Mouse (Mus musculus) midbrain, embryonic 14.5 days (tissue): Measurements from ENCODE around the gene Crybb2. TPM values are rescaled to one million over a fixed set of nuclear protein-coding genes. Genes with fewer than 3 reads are reported as not detected.

Source experiments
- ATAC-seq: fragments of 200-750 bp; cut with Nextera tagmentation; 2 replicates; pipeline ENCODE4 v1.8.0; 2017; ENCODE audit warnings: moderate number of reproducible peaks, moderate library complexity; ENCODE audit not compliant: low FRiP score, low TSS enrichment
- DNase-seq: peaks from one replicate; pipeline ENCODE4 v3.0.0-alpha.2; 2015
- H3K27ac ChIP-seq: fragments of 300-500 bp; sonication (generic); replicated peaks from 2 replicates; pipeline ENCODE4 v1.5.1; 2014; ENCODE audit warnings: mild to moderate bottlenecking, low read depth, low read length, moderate library complexity
- H3K27me3 ChIP-seq: fragments of 300-500 bp; sonication (generic); 2 replicates; pipeline ENCODE4 v1.6.1; 2014; ENCODE audit warnings: low read length, control low read depth, mixed read lengths; ENCODE audit not compliant: control insufficient read depth, insufficient read depth
- H3K36me3 ChIP-seq: fragments of 300-500 bp; sonication (generic); 2 replicates; pipeline ENCODE4 v1.6.1; 2014; ENCODE audit warnings: low read length, control low read depth; ENCODE audit not compliant: control insufficient read depth, insufficient read depth
- H3K4me1 ChIP-seq: fragments of 300-500 bp; sonication (generic); 2 replicates; pipeline ENCODE4 v1.6.1; 2014; ENCODE audit warnings: mild to moderate bottlenecking, antibody characterized with exemption, low read length, control low read depth; ENCODE audit not compliant: control insufficient read depth, insufficient read depth
- H3K4me2 ChIP-seq: fragments of 300-500 bp; sonication (generic); 2 replicates; pipeline ENCODE4 v1.6.1; 2014; ENCODE audit warnings: mild to moderate bottlenecking, low read length, moderate library complexity
- H3K4me3 ChIP-seq: fragments of 300-500 bp; sonication (generic); replicated peaks from 2 replicates; pipeline ENCODE4 v1.5.1; 2014; ENCODE audit warnings: low read depth, low read length
- H3K9ac ChIP-seq: fragments of 300-500 bp; sonication (generic); replicated peaks from 2 replicates; pipeline ENCODE4 v1.6.1; 2014; ENCODE audit warnings: mild to moderate bottlenecking, low read length, moderate library complexity
- H3K9me3 ChIP-seq: fragments of 300-500 bp; sonication (generic); 2 replicates; pipeline ENCODE4 v1.6.1; 2016; ENCODE audit warnings: low read length, control low read depth, mixed read lengths; ENCODE audit not compliant: control insufficient read depth
- WGBS: fragments of 180-500 bp; shearing (Covaris S2); extraction: QIAGEN DNeasy Blood & Tissue Kit; methylation state at CpG from one replicate; pipeline ENCODE4 v1.1.7; 2014; 5-methylcytosine and 5-hydroxymethylcytosine counted together
- polyA plus RNA-seq: library from polyadenylated mRNA; unstranded; fragments of >200 nt; fragmentation: Nextera tagmentation; extraction: Ambion mirVana; gene quantifications from 2 replicates; pipeline ENCODE4 v1.2.1, GENCODE M21; 2014

Gene Crybb2
- polyA plus RNA-seq, 1 experiment from 2014 or later: not detected

DNA sequence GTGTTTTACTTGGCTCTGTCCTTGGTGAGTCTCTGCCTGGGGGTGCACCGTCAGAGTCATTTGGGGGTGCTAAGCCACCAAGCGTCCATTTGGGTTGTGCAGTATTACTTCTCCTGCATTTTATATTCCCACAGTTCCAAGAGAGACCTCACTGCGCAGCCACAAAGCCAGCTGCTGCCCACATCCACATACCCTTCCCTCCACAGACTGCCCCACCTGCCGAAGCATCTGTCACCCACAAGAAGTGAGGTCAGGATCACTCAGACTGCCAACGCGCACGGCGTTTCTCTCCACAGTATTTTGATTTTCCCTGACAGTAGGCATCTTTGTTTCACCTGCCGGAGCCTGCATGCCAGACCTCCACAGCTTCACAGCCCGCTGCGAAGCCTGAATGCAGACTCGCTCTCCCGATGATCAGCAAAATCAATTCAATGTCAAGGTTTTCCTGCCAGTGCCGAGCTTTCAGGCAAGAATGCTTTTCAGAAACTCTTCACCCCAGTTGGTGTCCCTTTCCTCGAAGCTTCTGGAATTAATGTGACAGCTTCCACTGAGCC is 38.6 kb downstream of the Crybb2 start:
- 36% methylated on average over 15 of the region's 15 CpGs for WGBS
- ATAC-seq (no peak), DNase-seq (peak; percentile 55)
- H3K4me1 ChIP-seq: peaks cover 33% of the 10 kb centered on the region
- H3K4me2 ChIP-seq: no peak overlapping the region
- peak overlapping the region; percentile 55 for H3K27ac ChIP-seq
- no peak overlapping the region; the same call in 1 of the 2 replicates for H3K9ac ChIP-seq
- H3K27me3 ChIP-seq: no peaks in the 10 kb centered on the region
- no peaks in the 10 kb centered on the region for H3K9me3 ChIP-seq
- no peak overlapping the region for H3K4me3 ChIP-seq
- H3K36me3 ChIP-seq: no peaks in the 10 kb centered on the region

DNA sequence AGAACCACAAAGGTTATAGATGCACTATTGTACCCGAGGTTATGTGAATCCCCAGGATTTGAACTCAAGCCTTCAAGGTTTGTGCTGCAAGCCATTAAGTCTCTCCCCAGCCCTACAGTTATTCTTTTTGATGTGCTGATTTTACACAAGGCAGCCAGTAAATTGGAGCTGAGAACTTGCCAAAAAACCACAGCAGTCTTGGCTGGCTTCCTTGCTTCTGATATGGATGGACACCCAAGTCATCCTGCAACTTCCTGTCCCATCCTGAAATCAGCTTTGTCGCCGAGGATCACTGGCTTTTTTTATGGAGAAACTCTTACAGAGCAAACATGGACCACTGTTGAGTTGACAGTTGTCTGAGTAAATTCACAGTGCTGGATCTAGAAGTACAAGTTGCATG is 39.8 kb downstream of the Crybb2 start:
- DNase-seq: no peak
- H3K4me2 ChIP-seq: no peak overlapping the region
- no peak overlapping the region for H3K4me3 ChIP-seq

DNA sequence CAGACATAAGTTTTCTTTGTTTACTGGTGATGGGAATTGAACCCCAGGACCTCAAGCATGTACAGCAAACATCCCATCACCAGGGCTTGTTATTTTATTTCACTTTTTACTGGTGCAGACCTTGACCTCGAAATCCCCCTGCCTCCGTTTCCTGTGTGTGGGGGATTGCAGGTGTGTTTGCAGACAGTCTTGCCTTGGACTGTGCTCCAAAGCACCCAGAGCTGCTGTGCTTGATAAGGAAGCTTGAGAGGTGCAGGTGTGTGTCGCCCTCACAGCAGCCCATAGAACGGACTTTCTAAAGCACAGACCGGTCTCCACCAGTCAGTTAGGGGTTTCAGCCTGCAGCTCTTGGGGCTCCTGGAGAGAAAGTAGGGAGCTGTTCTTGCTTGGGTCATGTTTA is 43.2 kb downstream of the Crybb2 start:
- H3K4me3 ChIP-seq: no peak overlapping the region
- H3K4me2 ChIP-seq: no peak overlapping the region
- H3K9me3 ChIP-seq: no peaks in the 10 kb centered on the region
- no peak overlapping the region for H3K27ac ChIP-seq
- no peaks in the 10 kb centered on the region for H3K27me3 ChIP-seq
- no peaks in the 10 kb centered on the region for H3K36me3 ChIP-seq
- DNase-seq: no peak
- H3K4me1 ChIP-seq: peaks cover 19% of the 10 kb centered on the region
- WGBS: 90% methylated on average over 5 of the region's 5 CpGs
- ATAC-seq: no peak
- no peak overlapping the region for H3K9ac ChIP-seq

More for the DNA sequence above, 39.8 kb downstream of the Crybb2 start:
- 82% methylated on average over 3 of the region's 3 CpGs for WGBS
- Histone ChIP-seq H3K4me1 (peaks cover 26% of the 10 kb centered on the region), H3K27ac (no peak overlapping the region), H3K36me3 (no peaks in the 10 kb centered on the region), H3K27me3 (no peaks in the 10 kb centered on the region), H3K9ac (no peak overlapping the region), H3K9me3 (no peaks in the 10 kb centered on the region)
- no peak for ATAC-seq

DNA sequence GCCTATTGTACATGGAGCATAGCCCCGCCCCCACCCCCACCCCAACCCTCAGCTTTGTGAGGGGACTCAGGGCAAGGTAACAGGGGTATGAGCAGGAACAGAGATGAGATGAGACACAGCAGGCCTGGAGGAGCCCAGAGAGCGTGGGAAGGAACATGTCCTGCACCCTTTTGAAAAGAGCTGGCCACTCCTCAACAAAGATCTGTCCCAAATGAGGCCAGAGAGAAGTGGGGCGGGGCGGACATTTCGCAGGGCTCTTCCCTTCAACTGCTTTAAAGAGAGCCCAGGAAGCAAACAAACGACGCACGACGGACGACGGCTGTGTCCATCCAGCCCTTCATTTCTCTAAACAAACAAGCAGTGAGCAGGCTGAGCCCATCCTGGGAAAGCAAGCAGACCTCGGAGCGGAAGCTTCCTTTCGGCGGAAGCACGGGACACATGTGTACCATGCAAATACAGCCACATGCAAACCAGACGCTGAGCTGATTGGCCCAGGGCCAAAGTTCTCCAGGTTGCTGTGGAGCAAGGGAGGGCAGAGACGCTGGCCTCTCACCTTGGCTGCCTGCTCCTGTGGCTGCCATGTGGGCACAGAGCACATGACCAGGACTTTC is 45.7 kb downstream of the Crybb2 start:
- Histone ChIP-seq H3K9ac (no peak overlapping the region), H3K27me3 (no peaks in the 10 kb centered on the region), H3K4me1 (peaks cover 8% of the 10 kb centered on the region), H3K9me3 (no peaks in the 10 kb centered on the region), H3K4me2 (peak overlapping the region; percentile 22; the same call in 1 of the 2 replicates), H3K4me3 (no peak overlapping the region), H3K27ac (no peak overlapping the region), H3K36me3 (no peaks in the 10 kb centered on the region)
- ATAC-seq (no peak), DNase-seq (peak; percentile 67)
- WGBS: 29% methylated on average over 18 of the region's 18 CpGs

DNA sequence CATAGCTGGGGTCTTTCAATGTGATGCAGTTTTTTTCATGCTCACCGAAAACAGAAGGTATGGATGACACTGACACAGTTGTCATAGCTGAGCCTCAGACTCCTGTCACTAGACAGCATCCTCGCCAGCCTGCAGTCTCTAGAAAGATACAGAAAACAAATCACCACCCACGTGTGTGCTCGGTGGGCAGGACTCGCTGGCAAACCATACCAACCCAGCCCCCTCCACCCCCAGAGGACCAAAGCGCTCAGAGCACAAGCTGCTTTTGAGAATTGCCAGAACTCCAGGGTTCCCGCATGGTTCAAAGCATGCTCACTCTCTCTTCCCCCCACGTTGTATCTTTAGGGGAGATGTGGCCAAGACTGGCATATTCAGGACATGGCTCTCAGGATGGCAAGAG is 51.7 kb downstream of the Crybb2 start:
- Histone ChIP-seq H3K4me1 (peaks cover 3% of the 10 kb centered on the region), H3K36me3 (no peaks in the 10 kb centered on the region), H3K9me3 (no peaks in the 10 kb centered on the region), H3K27me3 (peaks cover 3% of the 10 kb centered on the region; the same call in 1 of the 2 replicates), H3K27ac (no peak overlapping the region), H3K9ac (no peak overlapping the region), H3K4me3 (no peak overlapping the region), H3K4me2 (no peak overlapping the region)
- DNase-seq: no peak
- ATAC-seq: no peak
- 71% methylated on average over 8 of the region's 8 CpGs for WGBS

DNA sequence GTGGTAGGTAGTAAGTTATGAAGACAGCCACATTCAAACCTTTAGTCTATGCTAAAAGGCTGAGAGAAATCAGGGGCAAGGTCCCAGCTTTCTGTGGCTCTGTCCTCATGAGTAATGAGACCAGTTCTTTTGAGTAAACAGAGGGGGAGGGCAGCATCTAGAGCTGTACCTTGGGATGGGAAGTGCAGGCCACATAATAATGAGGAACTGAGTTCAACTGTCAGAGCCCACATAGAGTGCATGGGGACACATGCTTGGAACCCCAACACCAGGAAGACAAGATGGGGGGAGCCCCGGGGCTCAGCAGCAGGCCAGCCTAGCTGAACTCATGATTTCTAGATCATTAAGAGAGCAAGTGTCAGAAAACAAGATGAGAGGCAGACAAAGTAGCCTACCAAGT is 52.9 kb downstream of the Crybb2 start:
- Histone ChIP-seq H3K9ac (no peak overlapping the region), H3K27me3 (peaks cover 3% of the 10 kb centered on the region; the same call in 1 of the 2 replicates), H3K27ac (no peak overlapping the region), H3K36me3 (no peaks in the 10 kb centered on the region), H3K4me3 (no peak overlapping the region), H3K9me3 (no peaks in the 10 kb centered on the region), H3K4me1 (peaks cover 3% of the 10 kb centered on the region; the same call in 1 of the 2 replicates), H3K4me2 (no peak overlapping the region)
- DNase-seq (no peak), ATAC-seq (no peak)
- WGBS: 89% methylated on average over 1 of the region's 1 CpGs

DNA sequence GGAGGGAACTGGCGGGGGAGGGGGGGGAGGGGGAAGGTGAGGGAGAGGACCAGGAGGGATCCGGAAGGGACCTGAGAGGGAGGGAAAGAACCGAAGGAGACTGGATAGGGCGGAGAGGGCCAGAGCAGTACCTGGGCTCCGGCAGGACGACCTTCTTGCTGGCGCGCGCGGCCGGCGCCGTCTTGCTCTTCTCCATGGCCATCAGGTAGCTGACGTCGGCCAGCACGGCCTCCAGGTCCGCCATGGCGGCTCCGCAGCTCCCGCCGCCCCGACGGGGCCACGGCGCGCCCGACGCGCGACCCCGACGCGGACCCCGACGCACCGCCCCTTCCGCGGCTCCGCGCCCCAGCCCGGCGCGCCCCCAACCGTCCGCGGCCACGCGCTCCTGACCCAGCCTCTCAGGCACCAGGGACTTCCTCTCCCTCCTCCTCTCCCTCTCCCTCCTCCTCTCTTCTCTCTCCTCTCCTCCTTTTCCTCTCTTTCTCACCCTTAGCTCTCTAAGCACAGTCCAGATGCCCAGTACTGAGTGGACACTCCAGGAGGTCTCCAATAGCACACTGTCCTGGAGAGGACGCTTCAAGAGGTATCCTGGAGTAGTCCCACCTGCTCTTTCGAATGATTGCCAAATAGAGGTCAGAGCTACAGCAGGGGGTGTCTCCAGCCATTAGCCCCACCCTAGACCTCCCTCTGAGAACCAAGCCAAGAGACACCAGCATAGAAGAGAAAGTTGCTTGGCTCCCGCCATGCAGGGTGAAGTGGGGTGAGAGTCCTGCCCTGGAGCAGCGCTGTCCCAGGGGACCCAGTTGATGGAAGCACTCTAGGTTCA is 54.5 kb downstream of the Crybb2 start, which contains the start of gene Grk3:
TSS of gene Grk3 (minus strand) at position 556 of the 826 bp plus-strand sequence.
- H3K9ac ChIP-seq: peak within 1 kb of the TSS; percentile 64
- H3K4me2 ChIP-seq: peak within 1 kb of the TSS; percentile 67
- peak within 1 kb of the TSS; percentile 55; the same call in 1 of the 2 replicates for H3K27ac ChIP-seq
- peak; percentile 66 for ATAC-seq
- H3K36me3 ChIP-seq: no peaks in the 10 kb centered on the region
- no peaks in the 10 kb centered on the region for H3K9me3 ChIP-seq
- peak; percentile 83 for DNase-seq
- 4% methylated on average over 45 of the region's 52 CpGs for WGBS
- peaks cover 3% of the 10 kb centered on the region; the same call in 1 of the 2 replicates for H3K4me1 ChIP-seq
- peaks cover 3% of the 10 kb centered on the region; the same call in 1 of the 2 replicates for H3K27me3 ChIP-seq
- peak within 1 kb of the TSS; percentile 54 for H3K4me3 ChIP-seq

DNA sequence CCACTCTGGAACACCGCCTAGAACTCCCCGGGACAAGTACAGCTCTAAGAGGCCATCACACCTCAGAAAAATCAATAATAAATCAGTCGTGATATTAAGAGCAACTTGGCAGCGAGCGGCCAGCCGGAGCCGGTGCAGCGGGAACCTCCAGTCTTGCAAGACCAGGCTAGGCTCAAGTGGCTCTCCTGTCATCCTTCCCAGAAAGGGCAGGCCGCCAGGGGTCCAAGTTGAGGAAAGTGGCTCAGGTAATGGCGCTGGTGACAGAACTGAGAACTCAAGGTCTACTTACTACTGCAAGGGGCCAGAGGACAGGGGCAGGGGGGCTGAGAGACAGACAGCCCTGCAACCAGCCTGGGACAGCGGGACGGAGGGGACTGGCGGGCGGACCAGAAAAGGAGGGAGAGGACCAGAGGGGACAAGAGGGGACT is 55.1 kb downstream of the Crybb2 start:
- no peaks in the 10 kb centered on the region for H3K9me3 ChIP-seq
- ATAC-seq (peak; percentile 31; the same call in 1 of the 2 replicates), DNase-seq (peak; percentile 65)
- H3K4me3 ChIP-seq: peak overlapping the region; percentile 54
- peak overlapping the region; percentile 55; the same call in 1 of the 2 replicates for H3K27ac ChIP-seq
- peaks cover 3% of the 10 kb centered on the region; the same call in 1 of the 2 replicates for H3K27me3 ChIP-seq
- WGBS: 2% methylated on average over 14 of the region's 14 CpGs
- H3K36me3 ChIP-seq: no peaks in the 10 kb centered on the region
- H3K9ac ChIP-seq: peak overlapping the region; percentile 64
- peak overlapping the region; percentile 67 for H3K4me2 ChIP-seq
- H3K4me1 ChIP-seq: peaks cover 3% of the 10 kb centered on the region; the same call in 1 of the 2 replicates
